Mouse (Mus musculus): Measurements from ENCODE around the gene Cep104. TPM values are rescaled to one million over a fixed set of nuclear protein-coding genes. Genes with fewer than 3 reads are reported as not detected.

Cep104 gene
- polyA plus RNA-seq, 1 experiment from 2014 or later = 21.9 TPM

Other genes with a start within 250 kb of the Cep104 start
- gene A430005L14Rik, start 18.0 kb upstream of the Cep104 start, polyA plus RNA-seq (2015; fragmentation: Nextera tagmentation; extraction: Ambion mirVana) = 58.4 and 58.8 TPM in 2 replicates
- gene Dffb, start 68 bp upstream of the Cep104 start, polyA plus RNA-seq (2015; fragmentation: Nextera tagmentation; extraction: Ambion mirVana) = 11.5 and 12.6 TPM in 2 replicates
- gene Lrrc47, start 36.5 kb downstream of the Cep104 start, polyA plus RNA-seq (2015; fragmentation: Nextera tagmentation; extraction: Ambion mirVana) = 23.1 and 25.6 TPM in 2 replicates
- 8.2 and 11.5 TPM in 2 replicates for gene Smim1, start 51.0 kb downstream of the Cep104 start, polyA plus RNA-seq (2015; fragmentation: Nextera tagmentation; extraction: Ambion mirVana)
- gene Ccdc27, start 67.5 kb downstream of the Cep104 start, polyA plus RNA-seq (2015; fragmentation: Nextera tagmentation; extraction: Ambion mirVana) = not detected in 2 replicates
- 1.2 and 1.5 TPM in 2 replicates for gene Trp73, start 165.0 kb downstream of the Cep104 start, polyA plus RNA-seq (2015; fragmentation: Nextera tagmentation; extraction: Ambion mirVana)
- 46.6 and 53.9 TPM in 2 replicates for gene Wrap73, start 167.2 kb downstream of the Cep104 start, polyA plus RNA-seq (2015; fragmentation: Nextera tagmentation; extraction: Ambion mirVana)
- 206 and 225 TPM in 2 replicates for gene Tprgl, start 185.5 kb downstream of the Cep104 start, polyA plus RNA-seq (2015; fragmentation: Nextera tagmentation; extraction: Ambion mirVana)
- gene Megf6, start 195.5 kb downstream of the Cep104 start, polyA plus RNA-seq (2015; fragmentation: Nextera tagmentation; extraction: Ambion mirVana) = 9.4 and 9.5 TPM in 2 replicates